Mouse (Mus musculus) macrophage (primary cell): Measurements from ENCODE around the gene Psmb2. TPM values are rescaled to one million over a fixed set of nuclear protein-coding genes. Genes with fewer than 3 reads are reported as not detected.

ENCODE experiments used
- H3K27ac ChIP-seq: fragments of 350-480 bp; formaldehyde crosslinking; 2 replicates; pipeline ENCODE4 v1.9.0; 2021
- H3K36me3 ChIP-seq: fragments of 350-480 bp; formaldehyde crosslinking; 2 replicates; pipeline ENCODE4 v1.9.0; 2021; ENCODE audit errors: inconsistent target
- H3K4me3 ChIP-seq: fragments of 350-480 bp; formaldehyde crosslinking; 2 replicates; pipeline ENCODE4 v1.9.0; 2021; ENCODE audit errors: inconsistent target
- H3K79me2 ChIP-seq: fragments of 350-480 bp; formaldehyde crosslinking; 2 replicates; pipeline ENCODE4 v1.9.0; 2021; ENCODE audit errors: inconsistent target
- WGBS: methylation state at CpG from one replicate; pipeline ENCODE4 v1.1.7; 2026; ENCODE audit warnings: inconsistent platforms; ENCODE audit not compliant: missing documents; 5-methylcytosine and 5-hydroxymethylcytosine counted together
- polyA plus RNA-seq: library from polyadenylated mRNA; stranded (reverse); fragments of 250-400 nt; gene quantifications from 3 replicates; pipeline ENCODE4 v1.2.4, GENCODE M21; 2018; ENCODE audit warnings: inconsistent platforms
- total RNA-seq, 78 experiments: library from RNA; depleted of rRNA; stranded (reverse); fragments of 250-400 nt; gene quantifications; 1 replicate in 9 of 78; 2 replicates in 24 of 78; 3 replicates in 43 of 78; 4 replicates in 2 of 78; pipeline ENCODE4 v1.2.4; 2018; ENCODE audit warnings: inconsistent platforms in 56 of 78

The Psmb2 gene
- total RNA-seq (2018; cell fraction: chromatin; rRNA removed): 10 to 100 TPM; 16.1 to 82.6 (median 52.8) TPM
- total RNA-seq (2018; cell fraction: cytosol; rRNA removed): 100 to 1,000 TPM; 122 to 267 (median 187) TPM
- total RNA-seq (2018; cell fraction: nucleus; rRNA removed): 100 to 1,000 TPM in 2 of 26 experiments, 10 to 100 TPM in 24; 25.9 to 106 (median 64.0) TPM
- 164 to 241 TPM (median 175 TPM) in 3 replicates for polyA plus RNA-seq

GRCm38 (mm10) chr4:126677054-126678003 lies at the start of gene Psmb2:
Gene Psmb2, plus strand, starts transcription at chr4:126677630.
- no peaks in the 10 kb centered on the region for H3K36me3 ChIP-seq
- H3K4me3 ChIP-seq: peak within 1 kb of the TSS; percentile 99
- 3% methylated on average over 48 of the region's 48 CpGs for WGBS
- peaks cover 49% of the 10 kb centered on the region for H3K79me2 ChIP-seq
- peak within 1 kb of the TSS; percentile 64 for H3K27ac ChIP-seq

DNA sequence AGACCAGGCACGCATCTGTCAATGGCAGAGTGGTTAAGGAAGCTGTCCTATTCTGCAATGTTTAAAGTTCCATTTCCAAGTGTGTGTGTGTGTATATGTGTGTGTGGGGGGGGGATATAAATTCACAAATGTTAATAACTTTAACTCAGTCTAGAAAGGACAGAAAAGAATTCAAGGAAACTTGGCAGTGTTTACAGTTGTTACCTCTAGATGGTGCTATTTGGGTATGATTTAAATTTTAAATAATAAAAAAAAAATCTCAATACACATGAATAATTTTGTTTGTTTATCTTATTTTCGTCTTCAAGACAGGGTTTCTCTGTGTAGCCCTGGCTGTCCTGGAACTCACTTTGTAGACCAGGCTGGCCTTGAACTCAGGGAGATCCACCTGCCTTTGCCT lies 45.5 kb upstream of the Psmb2 start:
- WGBS: 38% methylated on average over 2 of the region's 2 CpGs
- no peak overlapping the region for H3K4me3 ChIP-seq

GRCm38 (mm10) chr4:126632668-126633067 lies 44.8 kb upstream of the Psmb2 start:
- H3K36me3 ChIP-seq: no peaks in the 10 kb centered on the region
- no peaks in the 10 kb centered on the region for H3K79me2 ChIP-seq
- WGBS: 65% methylated on average over 3 of the region's 3 CpGs
- H3K4me3 ChIP-seq: no peak overlapping the region
- no peak overlapping the region for H3K27ac ChIP-seq

More for the DNA sequence above, 45.5 kb upstream of the Psmb2 start:
- no peak overlapping the region for H3K27ac ChIP-seq
- no peaks in the 10 kb centered on the region for H3K36me3 ChIP-seq
- H3K79me2 ChIP-seq: no peaks in the 10 kb centered on the region

DNA sequence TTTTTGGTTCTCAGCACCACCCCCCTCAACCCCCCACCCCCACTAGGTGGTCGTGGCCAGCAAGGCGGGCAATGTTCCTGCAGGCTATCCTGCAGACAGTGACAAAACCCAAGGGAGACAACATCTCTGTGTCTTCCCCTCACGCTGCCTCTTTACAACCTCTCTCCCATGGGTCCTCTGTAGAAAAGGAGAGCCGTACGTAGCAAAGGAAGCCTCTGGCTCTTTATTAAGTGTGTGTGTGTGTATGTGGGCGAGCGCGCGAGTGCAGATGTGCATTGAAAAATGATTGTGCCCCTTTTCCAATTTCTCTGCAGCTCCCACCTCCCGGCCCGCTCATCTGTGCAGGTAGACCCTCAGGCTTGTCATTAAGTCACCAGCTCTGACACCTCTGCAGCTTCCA lies 41.1 kb upstream of the Psmb2 start:
- Histone ChIP-seq H3K4me3 (no peak overlapping the region), H3K79me2 (no peaks in the 10 kb centered on the region), H3K27ac (no peak overlapping the region), H3K36me3 (no peaks in the 10 kb centered on the region)
- 43% methylated on average over 11 of the region's 11 CpGs for WGBS

GRCm38 (mm10) chr4:126637446-126637845 lies 40.0 kb upstream of the Psmb2 start:
- Histone ChIP-seq H3K4me3 (no peak overlapping the region), H3K27ac (no peak overlapping the region), H3K36me3 (no peaks in the 10 kb centered on the region), H3K79me2 (no peaks in the 10 kb centered on the region)
- 82% methylated on average over 4 of the region's 4 CpGs for WGBS

DNA sequence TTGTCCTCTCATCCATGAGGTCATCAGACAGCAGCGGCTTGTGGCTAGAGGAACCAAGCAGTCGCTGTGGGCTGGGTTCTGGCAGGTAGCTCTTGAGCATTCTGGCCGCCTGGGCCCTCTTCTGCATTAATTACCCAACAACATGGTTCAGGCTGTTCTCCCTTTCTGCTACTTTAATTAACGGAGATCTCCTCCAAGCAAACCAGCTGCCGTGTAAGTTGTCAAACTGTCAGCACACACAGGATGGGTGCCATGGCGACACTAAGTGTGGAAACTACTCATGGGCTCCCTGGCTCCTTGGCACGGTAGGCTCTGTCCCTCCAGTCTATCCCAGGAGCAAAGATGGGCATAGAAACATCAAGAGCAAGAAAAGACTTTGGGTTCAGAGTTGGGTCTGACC lies 38.1 kb upstream of the Psmb2 start:
- no peaks in the 10 kb centered on the region for H3K36me3 ChIP-seq
- no peaks in the 10 kb centered on the region for H3K79me2 ChIP-seq
- H3K27ac ChIP-seq: no peak overlapping the region
- H3K4me3 ChIP-seq: no peak overlapping the region
- 59% methylated on average over 5 of the region's 7 CpGs for WGBS

GRCm38 (mm10) chr4:126641901-126642300 lies 35.5 kb upstream of the Psmb2 start:
- WGBS: 51% methylated on average over 9 of the region's 9 CpGs
- no peak overlapping the region for H3K27ac ChIP-seq

GRCm38 (mm10) chr4:126643815-126644214 lies 33.6 kb upstream of the Psmb2 start:
- H3K4me3 ChIP-seq: no peak overlapping the region
- WGBS: 65% methylated on average over 4 of the region's 4 CpGs
- H3K79me2 ChIP-seq: no peaks in the 10 kb centered on the region
- H3K27ac ChIP-seq: no peak overlapping the region
- H3K36me3 ChIP-seq: no peaks in the 10 kb centered on the region

More at GRCm38 (mm10) chr4:126641901-126642300, 35.5 kb upstream of the Psmb2 start:
- Histone ChIP-seq H3K36me3 (no peaks in the 10 kb centered on the region), H3K79me2 (no peaks in the 10 kb centered on the region), H3K4me3 (no peak overlapping the region)

GRCm38 (mm10) chr4:126644333-126644963 lies 33.0 kb upstream of the Psmb2 start:
- no peaks in the 10 kb centered on the region for H3K36me3 ChIP-seq
- no peaks in the 10 kb centered on the region for H3K79me2 ChIP-seq
- no peak overlapping the region for H3K4me3 ChIP-seq
- 89% methylated on average over 10 of the region's 10 CpGs for WGBS
- H3K27ac ChIP-seq: no peak overlapping the region

- 75% methylated on average over 23 of the region's 24 CpGs for whole genome bisulfite sequencing
- Histone ChIP-seq H3K36me3 (no peaks in the 10 kb centered on the region), H3K27ac (no peak overlapping the region), H3K79me2 (no peaks in the 10 kb centered on the region), H3K4me3 (no peak overlapping the region)
These were observed 29.2 kb upstream of the Psmb2 start for GRCm38 (mm10) chr4:126647996-126648910.

GRCm38 (mm10) chr4:126653148-126653547 lies 24.3 kb upstream of the Psmb2 start:
- WGBS: 92% methylated on average over 5 of the region's 5 CpGs
- no peaks in the 10 kb centered on the region for H3K79me2 ChIP-seq
- H3K27ac ChIP-seq: no peak overlapping the region

DNA sequence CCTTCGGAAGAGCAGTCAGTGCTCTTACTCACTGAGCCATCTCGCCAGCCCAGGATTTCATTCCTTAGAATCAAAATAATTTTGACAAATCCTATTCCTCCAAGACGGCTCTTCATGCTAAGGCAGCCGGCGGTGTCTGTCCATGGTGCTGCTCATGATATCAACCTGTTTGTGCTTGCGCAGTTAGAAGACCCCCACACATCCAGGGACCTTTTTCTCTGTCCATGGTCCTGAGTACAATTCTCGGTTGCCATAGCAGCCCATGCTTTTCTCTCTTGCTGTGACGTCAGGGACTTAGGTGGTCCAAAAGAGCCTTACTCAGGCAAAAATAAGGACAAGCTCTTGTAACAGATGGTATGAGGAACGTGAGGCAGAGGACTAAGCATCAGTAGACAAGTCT lies 22.1 kb upstream of the Psmb2 start:
- no peaks in the 10 kb centered on the region for H3K36me3 ChIP-seq
- no peaks in the 10 kb centered on the region for H3K79me2 ChIP-seq
- WGBS: 18% methylated on average over 9 of the region's 9 CpGs
- H3K27ac ChIP-seq: no peak overlapping the region
- no peak overlapping the region for H3K4me3 ChIP-seq

More at GRCm38 (mm10) chr4:126653148-126653547, 24.3 kb upstream of the Psmb2 start:
- no peaks in the 10 kb centered on the region for H3K36me3 ChIP-seq
- no peak overlapping the region for H3K4me3 ChIP-seq

DNA sequence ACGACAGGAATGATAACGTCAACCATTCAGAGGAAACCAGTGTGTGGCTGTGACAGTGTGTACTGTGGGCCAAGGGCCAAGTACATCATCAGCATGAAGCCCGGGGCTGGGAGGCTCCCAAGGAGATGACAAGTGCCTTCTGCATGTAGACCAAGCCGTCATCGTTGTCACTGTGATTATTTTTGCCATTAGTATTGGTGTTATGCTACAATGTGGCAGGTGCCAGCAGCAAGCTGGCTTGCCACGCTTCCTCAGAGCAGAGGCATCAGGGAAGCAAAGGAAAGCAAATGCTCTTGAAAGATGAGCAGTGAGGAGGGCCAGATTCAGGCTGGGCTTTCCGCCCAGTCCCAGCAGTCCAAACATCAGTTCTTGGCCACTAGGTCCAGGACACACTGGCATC lies 16.2 kb upstream of the Psmb2 start:
- Histone ChIP-seq H3K79me2 (no peaks in the 10 kb centered on the region), H3K27ac (no peak overlapping the region), H3K36me3 (no peaks in the 10 kb centered on the region), H3K4me3 (no peak overlapping the region)
- WGBS: 82% methylated on average over 7 of the region's 7 CpGs

DNA sequence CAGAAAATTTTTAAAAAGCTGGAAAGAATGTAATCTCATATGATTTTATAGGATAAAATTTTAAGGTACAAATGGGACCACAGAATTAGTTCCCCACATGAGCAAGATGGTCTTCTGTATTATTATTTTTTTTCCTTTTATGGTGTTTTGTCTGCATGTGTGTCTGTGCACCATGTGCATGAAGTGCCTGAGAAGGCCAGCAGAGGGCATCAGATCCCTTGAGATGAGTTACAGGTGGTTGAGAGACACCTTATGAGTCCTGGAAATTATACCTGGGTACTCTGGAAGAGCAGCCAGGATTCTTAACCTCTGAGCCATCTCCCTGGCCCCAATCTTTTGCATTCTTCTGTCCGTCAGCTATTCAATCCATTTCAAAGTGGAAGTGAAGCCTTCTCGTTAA lies 10.4 kb upstream of the Psmb2 start:
- Histone ChIP-seq H3K79me2 (no peaks in the 10 kb centered on the region), H3K27ac (no peak overlapping the region), H3K4me3 (no peak overlapping the region), H3K36me3 (no peaks in the 10 kb centered on the region)
- WGBS: 88% methylated on average over 2 of the region's 2 CpGs
